Mouse (Mus musculus): ENCODE results near the gene Pde1b.

GRCm38 (mm10) chr15:103498157-103498556 lies 4.7 kb upstream of the Pde1b start:
- TF ChIP-seq CTCF (IDR thresholded peaks at IDR 0.05) (no peak), EP300 (IDR thresholded peaks at IDR 0.05) (no peak)
